16 mouse cellular contexts compared by ENCODE assay signal in the genomic region with DNA sequence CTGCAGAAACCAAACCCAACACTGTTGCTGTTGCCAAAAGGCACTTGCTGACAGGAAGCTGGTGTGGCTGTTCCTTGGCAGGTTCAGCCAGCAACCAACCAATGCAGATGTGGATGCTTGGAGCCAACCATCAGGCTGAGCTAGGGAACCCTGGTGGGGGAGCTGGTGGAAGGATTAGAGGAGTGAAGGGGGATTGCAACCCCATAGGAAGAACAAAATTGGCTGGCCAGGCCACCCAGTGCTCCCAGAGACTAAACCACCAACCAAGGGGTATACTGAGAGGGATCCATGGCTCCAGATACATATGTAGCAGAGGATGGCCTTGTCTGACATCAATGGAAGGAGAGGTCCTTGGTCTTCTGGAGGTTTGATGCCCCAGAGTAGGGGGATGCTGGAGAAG.
"Had no signal": no experiment of that assay in that cellular context is flagged by ENCODE, and none has a peak within 500 bp of the region (broad histone marks: within the 10 kb centered on the region; RNA-seq: fewer than 3 reads in every experiment).

No protein-coding gene starts in this region.

- DNase-seq: cerebellum, adult 8-10 months; cerebellum, adult 9-10 months; cerebellum, adult 9-11 months; cerebellum, postnatal 10 days; cerebellum, postnatal 14 days; cerebellum, postnatal 25 days; cerebellum, postnatal 36 days; embryo, embryonic 11 days; forebrain, postnatal 0 days; gastrocnemius, adult 2 months; gastrocnemius, postnatal 10 days; gastrocnemius, postnatal 14 days; gastrocnemius, postnatal 25 days; gastrocnemius, postnatal 36 days; heart, adult 18-20 months; heart, adult 2 months had no signal
